ENCODE assay signal across 24 mouse cellular contexts in the genomic region with DNA sequence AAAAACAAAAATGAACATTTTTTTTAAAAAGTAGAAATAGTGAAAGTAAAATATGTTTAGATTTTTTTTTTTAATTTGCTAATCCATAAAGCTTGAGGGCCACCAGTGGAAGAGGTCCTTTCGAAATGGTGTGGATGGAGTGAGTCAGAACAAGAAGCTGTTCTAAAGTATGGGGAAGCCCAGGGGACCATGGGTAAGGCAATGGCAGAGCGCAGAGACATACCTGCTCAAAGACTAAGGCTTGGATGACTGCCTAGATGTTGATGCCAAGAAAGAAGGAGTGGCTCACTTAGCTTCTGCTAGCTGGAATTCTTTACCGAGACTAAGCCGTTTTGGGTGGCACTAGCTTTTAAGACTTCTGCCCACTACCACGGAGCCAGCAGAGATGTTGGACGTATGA. TPM values are rescaled to one million over a fixed set of nuclear protein-coding genes. Genes with fewer than 3 reads are reported as not detected.
A peak's percentile ranks its signal among the peaks of the same experiment; 100 is the strongest.
DNase-seq lines count a peak whose midpoint lies in the region; ATAC-seq and TF ChIP-seq lines count a peak whose summit lies in the region.
"Had no signal": no experiment of that assay in that cellular context is flagged by ENCODE, and none has a peak within 500 bp of the region (broad histone marks: within the 10 kb centered on the region; RNA-seq: fewer than 3 reads in every experiment).

No protein-coding gene starts in this region.

- H3K4me1 ChIP-seq in lung, postnatal 0 days (ENCODE audit: insufficient read depth, low read depth, low read length), result no peaks in the 10 kb centered on the region; the same call in 1 of the 2 replicates
- H3K4me1 ChIP-seq in lung, adult 2 months (ENCODE audit: control insufficient read depth, insufficient read depth, low read length), result no peaks in the 10 kb centered on the region; the same call in 1 of the 2 replicates

- no peak for TF ChIP-seq EP300 in lung, postnatal 0 days (IDR thresholded peaks at IDR 0.05)

- no peaks in the 10 kb centered on the region for H3K36me3 ChIP-seq in lung, postnatal 0 days (ENCODE audit: insufficient read depth, low read length)
- H3K36me3 ChIP-seq: embryonic facial prominence, embryonic 12.5 days; forebrain, embryonic 12.5 days; forebrain, embryonic 15.5 days; heart, embryonic 12.5 days; heart, embryonic 15.5 days had no signal

- H3K27me3 ChIP-seq in lung, postnatal 0 days (replicated peaks; ENCODE audit: insufficient read depth, low read length), result no peaks in the 10 kb centered on the region
- H3K27me3 ChIP-seq: embryonic facial prominence, embryonic 12.5 days; forebrain, embryonic 12.5 days; forebrain, embryonic 15.5 days; heart, embryonic 12.5 days; heart, embryonic 15.5 days; Patski had no signal

- peak; percentile 71 for DNase-seq in lung, postnatal 0 days (ENCODE audit: low spot score)
- DNase-seq in lung, adult 2 months, result no peak
- DNase-seq in 3134 (ENCODE audit: extremely low read depth, insufficient read length, low spot score), result peak; percentile 48
- DNase-seq in 3T3-L1 (ENCODE audit: low read depth, low spot score), result peak; percentile 71
- no peak for DNase-seq in urinary bladder, postnatal 25 days (ENCODE audit: low spot score)
- no peak for DNase-seq in urinary bladder, adult 2 months (ENCODE audit: low spot score)
- DNase-seq: adrenal gland, postnatal 10 days; adrenal gland, postnatal 36 days; B cell, adult 2 months; cerebellum, adult 18-20 months; cerebellum, adult 9-10 months; cerebellum, postnatal 14 days; gastrocnemius, postnatal 25 days; heart, adult 18-20 months; heart, postnatal 10 days; heart, postnatal 36 days had no signal

- 67% methylated on average over 6 of the region's 6 CpGs for WGBS in lung, postnatal 0 days
- 65% methylated on average over 6 of the region's 6 CpGs for WGBS in lung, adult 2 months

- no peak for TF ChIP-seq CTCF in lung, postnatal 0 days (IDR thresholded peaks at IDR 0.05)
- TF ChIP-seq CTCF in lung, adult 2 months (IDR thresholded peaks at IDR 0.05; ENCODE audit: insufficient read depth, low read length), result no peak

- H3K9ac ChIP-seq in lung, postnatal 0 days (replicated peaks; ENCODE audit: low read depth), result no peak overlapping the region
- H3K9ac ChIP-seq: embryonic facial prominence, embryonic 12.5 days; forebrain, embryonic 12.5 days; forebrain, embryonic 15.5 days; heart, embryonic 12.5 days; heart, embryonic 15.5 days; hindbrain, embryonic 14.5 days had no signal

- H3K4me2 ChIP-seq in lung, postnatal 0 days (replicated peaks; ENCODE audit: low read depth, low read length), result no peak overlapping the region
- H3K4me2 ChIP-seq: embryonic facial prominence, embryonic 12.5 days; forebrain, embryonic 12.5 days; forebrain, embryonic 15.5 days; heart, embryonic 12.5 days; heart, embryonic 15.5 days; hindbrain, embryonic 14.5 days had no signal

- no peak overlapping the region for H3K4me3 ChIP-seq in lung, postnatal 0 days (ENCODE audit: low read depth, low read length)
- H3K4me3 ChIP-seq in lung, adult 2 months (replicated peaks; ENCODE audit: extremely low read depth, low read depth, low read length), result no peak overlapping the region
- H3K4me3 ChIP-seq: embryonic facial prominence, embryonic 12.5 days; erythroblast, embryonic 14.5 days; forebrain, embryonic 12.5 days; forebrain, embryonic 15.5 days; heart, embryonic 12.5 days; heart, embryonic 15.5 days had no signal

- no peak for TF ChIP-seq POLR2A in lung, adult 2 months (IDR thresholded peaks at IDR 0.05; ENCODE audit: borderline replicate concordance, extremely low read depth, low read depth, low read length)

- no peaks in the 10 kb centered on the region for H3K9me3 ChIP-seq in lung, postnatal 0 days (ENCODE audit: low read length)
- H3K9me3 ChIP-seq: embryonic facial prominence, embryonic 12.5 days; forebrain, embryonic 15.5 days; heart, embryonic 15.5 days had no signal

- H3K27ac ChIP-seq in lung, postnatal 0 days (ENCODE audit: low read length), result no peak overlapping the region
- H3K27ac ChIP-seq: embryonic facial prominence, embryonic 12.5 days; forebrain, embryonic 12.5 days; forebrain, embryonic 15.5 days; heart, embryonic 15.5 days; hindbrain, embryonic 14.5 days had no signal

- ATAC-seq in lung, postnatal 0 days, result no peak
- ATAC-seq: forebrain, embryonic 15.5 days; Patski had no signal

RNA-seq across cellular contexts. Expression of a gene that starts 4.3 kb away (rescaled TPM):
- polyA plus RNA-seq in lung, postnatal 0 days (2015; fragmentation: Nextera tagmentation; extraction: Ambion mirVana), result 35.2 and 40.0 TPM in 2 replicates
- 3.5 and 6.3 TPM in 2 replicates for polyA plus RNA-seq in lung, adult 2 months (2012; rRNA removed)
- polyA plus RNA-seq in urinary bladder, adult 2 months (2012; rRNA removed), result 24.5 and 34.0 TPM in 2 replicates

RNA-seq across cellular contexts. Expression of a gene that starts 15.4 kb away (rescaled TPM):
- 19.0 and 20.4 TPM in 2 replicates for polyA plus RNA-seq in lung, postnatal 0 days (2015; fragmentation: Nextera tagmentation; extraction: Ambion mirVana)
- polyA plus RNA-seq in lung, adult 2 months (2012; rRNA removed), result 1.5 and 2.2 TPM in 2 replicates
- polyA plus RNA-seq in urinary bladder, adult 2 months (2012; rRNA removed), result 16.7 and 17.9 TPM in 2 replicates

RNA-seq across cellular contexts. Expression of a gene that starts 39.8 kb away (rescaled TPM):
- 25.5 and 27.3 TPM in 2 replicates for polyA plus RNA-seq in lung, postnatal 0 days (2015; fragmentation: Nextera tagmentation; extraction: Ambion mirVana)
- 6.2 and 14.9 TPM in 2 replicates for polyA plus RNA-seq in lung, adult 2 months (2012; rRNA removed)
- 99.7 and 110 TPM in 2 replicates for polyA plus RNA-seq in urinary bladder, adult 2 months (2012; rRNA removed)

Comparison
In these comparisons a context has a peak if more than half of its experiments do, and no peak if none do; other contexts are left out.
1. DNase-seq: peak in lung, postnatal 0 days (single experiment), 3134 (single experiment) and 3T3-L1 (single experiment); none in lung, adult 2 months (single experiment), urinary bladder, postnatal 25 days (single experiment) and urinary bladder, adult 2 months (single experiment).